Mouse (Mus musculus): ENCODE measurements at regions not wholly inside any gene's neighbourhood (a gene's known extent, or its start where the extent isn't known, plus 50 kb on each side); places are given as distances from the start of the nearest gene placed in this dataset.

DNA sequence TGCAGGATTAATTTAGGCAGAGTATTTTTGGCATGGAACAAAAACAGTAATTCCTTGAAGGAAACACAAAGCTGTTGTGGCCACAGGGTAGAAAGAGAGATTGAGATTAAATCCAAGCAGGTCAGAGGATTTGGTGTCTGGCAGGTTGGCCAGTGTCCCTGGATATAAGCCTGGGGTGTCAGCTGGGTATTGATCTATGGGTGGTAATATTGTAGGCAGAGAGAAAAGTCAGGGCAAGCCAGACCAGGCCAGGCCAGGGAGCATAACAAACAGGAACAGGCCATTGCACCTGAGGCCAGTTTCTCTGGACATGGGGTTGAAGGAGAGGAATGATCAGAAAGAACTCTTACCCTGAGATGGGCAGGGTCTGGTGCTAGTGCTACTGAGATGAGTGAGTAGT, 61.8 kb downstream of the Zfp281 start:
- TF ChIP-seq POLR2A (IDR thresholded peaks at IDR 0.05; ENCODE audit: borderline replicate concordance, low read depth, low read length) = no peak
- TF ChIP-seq CTCF (IDR thresholded peaks at IDR 0.05; ENCODE audit: low read depth, low read length) = no peak
